Mouse (Mus musculus) frontal cortex, postnatal 14 days (tissue): ENCODE results near the gene AC161166.1.

Experiments used
- DNase-seq, 2 experiments: peaks; one replicate each; pipeline ENCODE4 v3.0.0; 2022; ENCODE audit warnings: low spot score in 2 of 2

The AC161166.1 gene

GRCm38 (mm10) chr7:24512355-24512754 lies at the start of gene AC161166.1:
AC161166.1 (minus strand) TSS chr7:24512455.
- no peak for DNase-seq

- DNase-seq: no peak
Observed at GRCm38 (mm10) chr7:24561450-24561849, 49.2 kb upstream of the AC161166.1 start.

- DNase-seq: no peak
Observed at GRCm38 (mm10) chr7:24555786-24556185, 43.5 kb upstream of the AC161166.1 start.

- DNase-seq: no peak
Observed at GRCm38 (mm10) chr7:24551985-24552759, 39.9 kb upstream of the AC161166.1 start.

DNA sequence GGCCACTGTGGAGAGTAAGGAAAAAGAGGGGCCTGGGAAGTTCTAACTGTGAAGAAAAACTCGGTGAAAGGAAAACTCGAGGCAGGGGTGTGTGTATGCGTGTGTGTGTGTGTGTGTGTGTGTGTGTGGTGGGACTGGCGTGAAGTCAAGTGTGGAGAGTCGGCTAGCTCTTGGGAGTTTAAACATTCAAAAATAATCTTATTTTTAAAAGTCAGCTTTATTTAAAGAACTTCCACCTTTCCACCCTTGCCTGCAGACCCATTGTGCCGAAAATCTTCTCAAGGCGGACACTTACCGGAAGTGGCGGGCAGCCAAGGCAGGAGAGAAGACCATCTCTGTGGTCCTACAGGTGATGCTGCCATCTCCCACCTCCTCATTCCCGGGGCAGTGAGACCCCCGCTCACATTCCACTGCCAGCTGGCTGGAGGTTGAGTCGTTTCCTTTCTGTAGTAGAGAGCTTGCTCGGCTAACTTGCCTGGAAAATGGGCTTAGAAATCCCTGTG lies 35.3 kb upstream of the AC161166.1 start:
- no peak for DNase-seq

DNA sequence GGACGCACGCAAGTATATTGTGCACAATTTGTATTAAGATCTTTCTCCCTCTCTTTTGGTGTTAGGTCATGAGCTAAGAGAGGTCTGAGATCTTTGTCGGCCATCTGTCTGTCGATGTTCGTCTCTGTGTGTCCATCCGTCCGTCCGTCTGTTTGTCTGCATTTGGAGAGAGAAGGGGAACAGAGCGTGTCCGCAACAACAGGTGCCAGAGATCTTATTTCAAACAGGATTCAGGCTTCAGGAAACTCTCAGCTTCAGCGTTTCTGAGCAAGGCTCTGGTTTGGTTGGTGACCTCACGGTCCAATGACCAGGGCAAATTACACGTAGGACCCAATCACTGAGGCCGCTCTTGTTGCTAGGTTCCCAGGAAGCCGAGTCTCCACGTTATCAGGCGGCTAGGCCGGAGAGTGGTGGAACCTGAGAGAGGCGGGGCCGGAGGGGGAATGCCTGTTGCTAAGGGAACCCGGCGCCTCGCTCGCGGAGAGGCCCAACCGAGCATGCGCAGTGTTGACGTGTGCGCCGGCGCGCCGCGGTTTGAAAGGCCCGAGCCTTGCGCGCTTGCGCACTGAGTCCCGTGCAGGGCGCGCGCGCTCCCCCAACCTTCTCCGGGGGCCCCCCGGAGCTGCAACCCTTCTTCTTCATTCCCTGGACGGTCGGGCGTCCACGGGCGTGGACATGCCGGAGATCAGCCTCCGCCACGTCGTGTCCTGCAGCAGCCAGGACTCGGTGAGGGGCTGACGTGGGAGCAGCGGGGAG lies 34.6 kb upstream of the AC161166.1 start:
- peak; percentile 98 to 99 for DNase-seq

DNA sequence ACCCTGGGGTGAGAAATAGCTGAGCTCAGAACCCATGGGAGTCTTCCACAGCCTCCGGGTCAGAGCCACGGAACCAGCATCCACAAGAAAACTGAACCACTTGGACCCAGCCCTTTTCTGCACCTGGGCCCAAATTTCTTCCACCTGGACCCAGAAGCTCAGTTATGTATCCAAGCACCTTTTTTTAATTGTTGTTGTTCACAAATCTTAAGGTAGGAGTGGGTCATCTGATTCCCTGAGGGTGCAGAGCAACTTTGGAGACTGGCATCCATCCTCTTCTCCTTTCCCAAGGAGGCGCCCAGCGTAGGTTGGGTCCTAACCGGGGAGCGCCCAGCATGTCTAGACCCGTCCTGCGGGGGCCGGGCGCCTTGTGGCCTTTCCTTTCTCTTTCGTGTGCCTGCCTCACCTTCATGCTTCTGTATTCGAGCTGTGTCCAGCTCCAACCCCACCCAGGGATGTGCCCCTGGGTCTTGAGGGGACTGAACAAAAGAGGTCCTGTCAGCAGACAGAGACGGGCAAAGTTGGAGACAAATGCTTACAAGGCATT lies 33.9 kb upstream of the AC161166.1 start, which contains the start of the genes Pinlyp and Xrcc1:
Pinlyp (minus strand) TSS at position 51 of the 547 bp plus-strand sequence.
Xrcc1 (plus strand) TSS at position 222 of the 547 bp plus-strand sequence.
- DNase-seq: no peak

- DNase-seq: no peak
Observed at GRCm38 (mm10) chr7:24544506-24544905, 32.3 kb upstream of the AC161166.1 start.

DNA sequence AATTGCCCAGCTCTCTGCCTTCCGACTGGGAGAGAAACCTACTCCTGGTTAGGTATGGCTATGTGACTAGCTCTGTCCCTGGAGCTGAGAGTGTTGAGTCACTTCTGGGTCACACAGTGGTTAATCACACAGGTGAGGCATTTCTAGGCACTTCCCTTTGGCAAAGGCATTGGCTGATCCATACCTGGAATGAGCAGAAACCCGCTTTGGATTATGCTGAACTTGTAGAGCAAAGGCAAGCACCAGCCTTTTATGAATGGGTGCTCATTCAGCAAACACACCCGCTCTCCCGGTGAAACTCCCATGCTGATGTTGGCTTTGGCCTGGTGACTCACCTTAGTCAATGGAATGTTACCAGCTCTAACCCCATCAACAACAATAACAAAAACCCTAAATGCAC lies 27.4 kb upstream of the AC161166.1 start:
- DNase-seq: no peak

- DNase-seq: no peak
Observed at GRCm38 (mm10) chr7:24538701-24539100, 26.4 kb upstream of the AC161166.1 start.

GRCm38 (mm10) chr7:24538154-24538553 lies 25.9 kb upstream of the AC161166.1 start:
- DNase-seq: no peak

DNA sequence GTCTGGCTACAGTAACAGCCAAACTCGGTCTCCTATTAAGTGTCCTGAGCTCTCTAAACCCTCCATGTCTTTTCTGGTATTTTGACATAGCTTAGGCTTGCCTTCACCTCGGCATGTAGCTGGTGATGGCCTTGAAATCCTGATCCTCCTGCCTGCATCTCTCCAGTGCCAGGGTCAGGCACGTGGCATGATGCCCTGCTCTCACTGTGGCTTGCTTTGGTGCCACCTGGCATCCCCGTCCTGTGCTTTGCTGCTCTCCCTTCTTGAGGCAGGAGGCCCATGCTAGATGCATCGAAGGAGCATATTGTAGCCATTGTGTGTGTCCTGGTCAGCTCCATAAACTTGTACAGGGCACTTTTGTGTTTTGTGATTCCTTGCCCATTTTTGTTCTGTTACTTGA lies 25.3 kb upstream of the AC161166.1 start:
- no peak for DNase-seq

GRCm38 (mm10) chr7:24537081-24537480 lies 24.8 kb upstream of the AC161166.1 start:
- no peak for DNase-seq

DNA sequence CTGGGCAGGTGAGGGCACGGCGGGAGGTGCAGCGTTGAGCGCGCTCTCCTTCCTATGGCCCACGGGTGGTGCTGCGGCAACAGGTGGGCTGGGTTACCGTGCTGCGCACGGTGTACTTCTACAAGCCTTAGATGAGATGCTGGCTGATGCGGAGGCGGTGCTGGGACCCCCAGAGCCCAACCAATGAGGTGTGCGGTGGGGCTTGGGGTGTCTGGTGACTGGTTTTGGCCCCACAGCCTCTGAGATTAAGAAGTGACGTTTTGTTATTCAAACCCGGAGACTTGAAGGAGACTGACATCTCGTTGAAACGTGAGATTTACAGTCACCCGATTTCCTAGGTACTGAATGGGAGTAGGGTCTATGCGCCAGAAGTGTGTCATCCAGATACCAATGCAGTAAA lies 22.0 kb upstream of the AC161166.1 start:
- no peak for DNase-seq

GRCm38 (mm10) chr7:24533806-24534205 lies 21.6 kb upstream of the AC161166.1 start:
- DNase-seq: no peak

- no peak for DNase-seq
Observed at GRCm38 (mm10) chr7:24533031-24533571, 20.8 kb upstream of the AC161166.1 start.

DNA sequence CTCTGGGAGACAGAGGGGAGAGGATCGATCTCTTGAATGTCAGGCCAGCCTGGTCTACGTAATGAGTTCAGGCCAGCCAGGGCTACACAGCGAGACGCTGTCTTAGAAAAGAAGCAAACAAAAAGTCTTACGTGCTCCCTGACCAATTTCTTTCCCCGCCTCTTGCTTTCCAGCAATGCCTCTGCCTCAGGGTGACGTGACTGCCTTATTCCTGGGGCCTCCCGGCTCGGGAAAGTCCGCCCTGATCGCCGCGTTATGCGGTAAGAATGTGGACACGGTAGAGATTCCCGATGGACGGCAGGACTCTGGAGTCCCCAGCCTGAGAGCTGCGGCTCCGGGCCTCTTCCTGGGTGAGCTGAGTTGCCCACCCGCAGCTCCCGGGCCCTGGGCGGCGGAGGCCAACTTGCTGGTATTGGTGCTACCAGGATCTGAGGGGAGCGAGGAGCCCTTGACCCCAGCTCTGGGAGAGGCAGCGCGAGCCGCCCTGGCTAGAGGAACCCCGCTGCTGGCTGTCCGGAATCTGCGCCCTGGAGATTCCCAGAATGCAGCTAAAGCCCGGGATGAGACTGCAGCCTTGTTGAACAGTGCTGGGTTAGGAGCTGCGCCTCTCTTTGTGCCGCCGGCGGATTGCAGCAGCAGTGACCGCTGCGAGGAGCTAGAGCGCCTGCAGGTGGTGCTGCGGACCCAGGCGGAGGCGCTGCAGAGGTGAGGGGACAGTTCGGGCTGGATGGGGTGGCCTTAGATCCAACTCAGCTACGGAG lies 19.1 kb upstream of the AC161166.1 start:
- peak; percentile 64 to 73 for DNase-seq

- DNase-seq: peak; percentile 97 to 98
Observed at GRCm38 (mm10) chr7:24530062-24530931, 18.0 kb upstream of the AC161166.1 start, which contains the start of gene Irgq. Irgq (plus strand) TSS chr7:24530689.

- DNase-seq: no peak
Observed at GRCm38 (mm10) chr7:24529580-24529979, 17.3 kb upstream of the AC161166.1 start.

GRCm38 (mm10) chr7:24528861-24529260 lies 16.6 kb upstream of the AC161166.1 start:
- DNase-seq: no peak
